Comparison of ENCODE assay signal across 20 mouse cellular contexts in genomic region chr9:121030949-121031348, GRCm38 (mm10).
DNase-seq lines count a peak whose midpoint lies in the region; ATAC-seq and TF ChIP-seq lines count a peak whose summit lies in the region.
"Had no signal": no experiment of that assay in that cellular context is flagged by ENCODE, and none has a peak within 500 bp of the region (broad histone marks: within the 10 kb centered on the region; RNA-seq: fewer than 3 reads in every experiment).

No protein-coding gene starts in this region.

- 0 out of 2 replicates have a peak overlapping the region, but pooled peaks have one; percentile 18 for H3K27ac ChIP-seq in hindbrain, embryonic 12.5 days
- no peak overlapping the region for H3K27ac ChIP-seq in hindbrain, postnatal 0 days
- H3K27ac ChIP-seq in midbrain, embryonic 11.5 days (ENCODE audit: low read depth, low read length) = no peak overlapping the region
- H3K27ac ChIP-seq in midbrain, postnatal 0 days (ENCODE audit: low read depth, low read length) = no peak overlapping the region
- H3K27ac ChIP-seq in stomach, embryonic 15.5 days = 0 out of 2 replicates have a peak overlapping the region, but pooled peaks have one; percentile 3
- H3K27ac ChIP-seq: embryonic facial prominence, embryonic 13.5 days; hindbrain, embryonic 15.5 days; kidney, postnatal 0 days; limb, embryonic 13.5 days; liver, embryonic 14.5 days; neural tube, embryonic 13.5 days had no signal

- peak; percentile 77 for DNase-seq in heart, adult 11 months
- no peak for DNase-seq in heart, postnatal 10 days
- no peak for DNase-seq in hindbrain, postnatal 0 days (ENCODE audit: low spot score)
- DNase-seq in midbrain, embryonic 11.5 days (ENCODE audit: low spot score, missing footprints) = peak; percentile 45
- no peak for DNase-seq in midbrain, postnatal 0 days (ENCODE audit: low spot score)
- DNase-seq: cerebellum, adult 11-12 months; cerebellum, postnatal 25 days; right cerebral cortex, postnatal 25 days; thymus, postnatal 25 days had no signal

- intact Hi-C loops in heart, postnatal 10 days (cut with DNase I) = no loop called here

- no peak overlapping the region for H3K4me3 ChIP-seq in hindbrain, embryonic 12.5 days
- no peak overlapping the region for H3K4me3 ChIP-seq in hindbrain, postnatal 0 days (ENCODE audit: low read length)
- H3K4me3 ChIP-seq in midbrain, embryonic 11.5 days (ENCODE audit: low read depth, low read length) = no peak overlapping the region
- H3K4me3 ChIP-seq in midbrain, postnatal 0 days (ENCODE audit: low read depth, low read length) = no peak overlapping the region
- H3K4me3 ChIP-seq in stomach, embryonic 15.5 days (replicated peaks) = no peak overlapping the region
- H3K4me3 ChIP-seq: embryonic facial prominence, embryonic 13.5 days; hindbrain, embryonic 15.5 days; limb, embryonic 13.5 days; neural tube, embryonic 13.5 days had no signal

- no peak overlapping the region for H3K4me2 ChIP-seq in hindbrain, embryonic 12.5 days (replicated peaks)
- H3K4me2 ChIP-seq in hindbrain, postnatal 0 days (ENCODE audit: low read depth, low read length) = no peak overlapping the region
- no peak overlapping the region for H3K4me2 ChIP-seq in midbrain, embryonic 11.5 days
- H3K4me2 ChIP-seq in midbrain, postnatal 0 days (ENCODE audit: low read depth, low read length, poor library complexity, severe bottlenecking) = no peak overlapping the region
- no peak overlapping the region for H3K4me2 ChIP-seq in stomach, embryonic 15.5 days
- H3K4me2 ChIP-seq: embryonic facial prominence, embryonic 13.5 days; hindbrain, embryonic 15.5 days; limb, embryonic 13.5 days; neural tube, embryonic 13.5 days had no signal

- WGBS in hindbrain, embryonic 12.5 days = 39% methylated on average over 10 of the region's 10 CpGs
- WGBS in hindbrain, postnatal 0 days = 39% methylated on average over 10 of the region's 10 CpGs
- WGBS in midbrain, embryonic 11.5 days = 58% methylated on average over 10 of the region's 10 CpGs
- WGBS in midbrain, postnatal 0 days = 49% methylated on average over 10 of the region's 10 CpGs
- WGBS in stomach, embryonic 15.5 days = 37% methylated on average over 10 of the region's 10 CpGs

- no peaks in the 10 kb centered on the region for H3K9me3 ChIP-seq in hindbrain, embryonic 12.5 days (replicated peaks)
- no peaks in the 10 kb centered on the region for H3K9me3 ChIP-seq in hindbrain, postnatal 0 days (ENCODE audit: low read length)
- no peaks in the 10 kb centered on the region for H3K9me3 ChIP-seq in midbrain, embryonic 11.5 days (ENCODE audit: control insufficient read depth, low read length)
- no peaks in the 10 kb centered on the region for H3K9me3 ChIP-seq in midbrain, postnatal 0 days (ENCODE audit: low read length)
- no peaks in the 10 kb centered on the region for H3K9me3 ChIP-seq in stomach, embryonic 15.5 days
- H3K9me3 ChIP-seq: embryonic facial prominence, embryonic 13.5 days; hindbrain, embryonic 15.5 days; limb, embryonic 13.5 days; neural tube, embryonic 13.5 days had no signal

- H3K4me1 ChIP-seq in hindbrain, embryonic 12.5 days = peaks cover 25% of the 10 kb centered on the region
- no peaks in the 10 kb centered on the region for H3K4me1 ChIP-seq in hindbrain, postnatal 0 days (ENCODE audit: insufficient read depth, low read length)
- H3K4me1 ChIP-seq in midbrain, embryonic 11.5 days (ENCODE audit: control insufficient read depth, insufficient read depth, low read length) = peaks cover 10% of the 10 kb centered on the region
- 0 out of 2 replicates have a peak, but pooled peaks cover 3% of the 10 kb centered on the region for H3K4me1 ChIP-seq in midbrain, postnatal 0 days (ENCODE audit: insufficient read depth, low read length)
- no peaks in the 10 kb centered on the region for H3K4me1 ChIP-seq in stomach, embryonic 15.5 days

- ATAC-seq in hindbrain, embryonic 12.5 days (ENCODE audit: low FRiP score) = no peak
- ATAC-seq in hindbrain, postnatal 0 days = no peak
- no peak for ATAC-seq in midbrain, embryonic 11.5 days (ENCODE audit: low FRiP score)
- ATAC-seq in midbrain, postnatal 0 days (ENCODE audit: low FRiP score) = no peak
- ATAC-seq in stomach, embryonic 15.5 days (ENCODE audit: insufficient read depth, low FRiP score, low read depth) = peak; percentile 80
- ATAC-seq: activated CD4-positive, CD25-positive, alpha-beta regulatory T cell, adult 4 months; forebrain, embryonic 16.5 days; Patski had no signal

- H3K36me3 ChIP-seq in hindbrain, embryonic 12.5 days = no peaks in the 10 kb centered on the region
- H3K36me3 ChIP-seq in hindbrain, postnatal 0 days (ENCODE audit: insufficient read depth, low read length) = no peaks in the 10 kb centered on the region
- H3K36me3 ChIP-seq in midbrain, embryonic 11.5 days (ENCODE audit: control insufficient read depth, insufficient read depth, low read length) = no peaks in the 10 kb centered on the region
- H3K36me3 ChIP-seq in midbrain, postnatal 0 days (ENCODE audit: insufficient read depth, low read length) = no peaks in the 10 kb centered on the region
- no peaks in the 10 kb centered on the region for H3K36me3 ChIP-seq in stomach, embryonic 15.5 days
- H3K36me3 ChIP-seq: embryonic facial prominence, embryonic 13.5 days; hindbrain, embryonic 15.5 days; limb, embryonic 13.5 days; neural tube, embryonic 13.5 days had no signal

- no peaks in the 10 kb centered on the region for H3K27me3 ChIP-seq in hindbrain, embryonic 12.5 days
- H3K27me3 ChIP-seq in hindbrain, postnatal 0 days (ENCODE audit: insufficient read depth, low read length) = no peaks in the 10 kb centered on the region
- H3K27me3 ChIP-seq in midbrain, embryonic 11.5 days (ENCODE audit: control insufficient read depth, insufficient read depth, low read length) = no peaks in the 10 kb centered on the region
- H3K27me3 ChIP-seq in midbrain, postnatal 0 days (ENCODE audit: insufficient read depth, low read length) = no peaks in the 10 kb centered on the region
- H3K27me3 ChIP-seq in stomach, embryonic 15.5 days (replicated peaks) = no peaks in the 10 kb centered on the region
- H3K27me3 ChIP-seq: embryonic facial prominence, embryonic 13.5 days; hindbrain, embryonic 15.5 days; limb, embryonic 13.5 days; neural tube, embryonic 13.5 days; Patski had no signal

- no peak for TF ChIP-seq CTCF in hindbrain, postnatal 0 days (IDR thresholded peaks at IDR 0.05; ENCODE audit: low read depth)
- no peak for TF ChIP-seq CTCF in midbrain, postnatal 0 days (IDR thresholded peaks at IDR 0.05)

- no peak overlapping the region for H3K9ac ChIP-seq in hindbrain, embryonic 12.5 days
- no peak overlapping the region for H3K9ac ChIP-seq in hindbrain, postnatal 0 days (replicated peaks; ENCODE audit: low read length)
- no peak overlapping the region for H3K9ac ChIP-seq in midbrain, embryonic 11.5 days (ENCODE audit: low read length)
- H3K9ac ChIP-seq in midbrain, postnatal 0 days (replicated peaks; ENCODE audit: low read length, poor library complexity, severe bottlenecking) = no peak overlapping the region
- no peak overlapping the region for H3K9ac ChIP-seq in stomach, embryonic 15.5 days
- H3K9ac ChIP-seq: embryonic facial prominence, embryonic 13.5 days; hindbrain, embryonic 15.5 days; limb, embryonic 13.5 days; liver, embryonic 14.5 days; neural tube, embryonic 13.5 days had no signal

Comparison
In these comparisons a context has a peak if more than half of its experiments do, and no peak if none do; other contexts are left out.
1. DNase-seq: peak in heart, adult 11 months (single experiment) and midbrain, embryonic 11.5 days (single experiment); none in heart, postnatal 10 days (0 of 2), hindbrain, postnatal 0 days (single experiment) and midbrain, postnatal 0 days (single experiment).
2. H3K27ac ChIP-seq: peak in hindbrain, embryonic 12.5 days (single experiment) and stomach, embryonic 15.5 days (single experiment); none in hindbrain, postnatal 0 days (single experiment), midbrain, embryonic 11.5 days (single experiment) and midbrain, postnatal 0 days (single experiment).